Mouse (Mus musculus): Measurements from ENCODE around the gene Pkd1l1.

GRCm38 (mm10) chr11:8847627-8848026 lies 125.4 kb downstream of the Pkd1l1 start:
- TF ChIP-seq GATA1 (IDR thresholded peaks at IDR 0.05; ENCODE audit: low read length): no peak
- TF ChIP-seq TAL1 (IDR thresholded peaks at IDR 0.05; ENCODE audit: low read length): no peak
